Mouse (Mus musculus): ENCODE measurements at regions not wholly inside any gene's neighbourhood (a gene's known extent, or its start where the extent isn't known, plus 50 kb on each side); places are given as distances from the start of the nearest gene placed in this dataset.
"Not testable (repeated sequence)": the region's sequence is repeated elsewhere in the genome, so short reads cannot be mapped to it uniquely, and the experiment has no call there.

DNA sequence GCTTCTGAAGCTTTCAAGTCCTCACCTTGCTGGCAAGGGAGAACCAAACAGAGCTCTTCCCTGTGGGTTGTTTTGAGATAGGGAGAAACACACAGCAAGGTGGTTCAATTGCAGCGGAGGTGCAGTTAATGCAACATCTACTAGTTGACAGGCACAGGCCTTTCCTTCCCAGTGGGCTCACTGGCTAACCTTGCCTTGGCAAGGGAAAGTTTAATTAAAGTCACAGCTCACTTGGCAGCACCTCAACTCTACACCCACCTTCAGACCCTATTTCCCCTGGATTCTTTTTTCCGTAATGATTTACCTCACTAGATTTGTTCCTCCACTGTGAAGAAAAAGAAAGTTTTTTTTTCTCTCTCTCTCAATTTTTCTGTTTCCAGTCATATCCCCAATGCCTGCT lies 314.5 kb downstream of the Tlr4 start:
- ATAC-seq (ENCODE audit: insufficient number of reproducible peaks, low FRiP score, low TSS enrichment) = no peak

DNA sequence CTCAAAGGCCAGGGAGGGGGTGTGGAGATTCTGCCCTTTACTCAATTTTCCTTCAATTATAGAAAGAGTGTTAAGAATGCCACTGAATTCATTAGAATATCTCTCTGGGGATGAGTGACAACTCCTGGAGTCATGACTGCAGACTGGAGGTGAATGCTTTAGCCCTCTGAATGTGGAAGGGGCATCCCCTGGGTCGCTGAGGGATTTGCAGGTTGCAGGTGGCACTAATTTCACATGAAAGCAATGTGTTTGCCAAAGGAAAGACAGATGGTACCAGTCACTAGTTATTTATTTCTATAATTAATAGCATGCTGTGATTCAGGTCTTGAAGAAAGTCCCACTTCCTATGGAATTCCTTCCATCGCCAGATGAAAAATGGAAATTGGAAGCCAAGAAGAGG lies 321.1 kb downstream of the Tlr4 start:
- peak; percentile 87 for ATAC-seq (ENCODE audit: insufficient number of reproducible peaks, low FRiP score, low TSS enrichment)

DNA sequence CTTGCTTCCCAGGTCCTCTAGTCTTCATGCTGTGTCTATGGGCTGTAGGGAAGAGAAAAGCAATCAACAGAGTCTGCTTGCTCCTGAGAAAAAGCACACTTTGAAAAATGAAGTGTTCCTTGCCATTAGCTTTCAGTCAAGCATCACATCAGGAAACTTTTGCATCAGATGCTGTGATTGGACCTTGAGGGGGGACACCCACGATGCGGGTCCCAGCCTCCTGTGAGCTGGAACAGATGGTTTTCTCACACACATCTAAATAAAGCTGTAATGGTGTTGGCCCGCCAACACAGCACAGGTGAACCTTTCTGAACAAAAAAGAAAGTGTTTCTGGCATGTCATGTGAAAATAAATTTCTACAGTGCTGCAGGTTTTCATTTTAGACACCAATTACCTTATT lies 335.3 kb downstream of the Tlr4 start:
- ATAC-seq (ENCODE audit: insufficient number of reproducible peaks, low FRiP score, low TSS enrichment) = peak; percentile 86

GRCm38 (mm10) chr4:67167720-67168119 lies 340.3 kb downstream of the Tlr4 start:
- ATAC-seq (ENCODE audit: insufficient number of reproducible peaks, low FRiP score, low TSS enrichment) = no peak

DNA sequence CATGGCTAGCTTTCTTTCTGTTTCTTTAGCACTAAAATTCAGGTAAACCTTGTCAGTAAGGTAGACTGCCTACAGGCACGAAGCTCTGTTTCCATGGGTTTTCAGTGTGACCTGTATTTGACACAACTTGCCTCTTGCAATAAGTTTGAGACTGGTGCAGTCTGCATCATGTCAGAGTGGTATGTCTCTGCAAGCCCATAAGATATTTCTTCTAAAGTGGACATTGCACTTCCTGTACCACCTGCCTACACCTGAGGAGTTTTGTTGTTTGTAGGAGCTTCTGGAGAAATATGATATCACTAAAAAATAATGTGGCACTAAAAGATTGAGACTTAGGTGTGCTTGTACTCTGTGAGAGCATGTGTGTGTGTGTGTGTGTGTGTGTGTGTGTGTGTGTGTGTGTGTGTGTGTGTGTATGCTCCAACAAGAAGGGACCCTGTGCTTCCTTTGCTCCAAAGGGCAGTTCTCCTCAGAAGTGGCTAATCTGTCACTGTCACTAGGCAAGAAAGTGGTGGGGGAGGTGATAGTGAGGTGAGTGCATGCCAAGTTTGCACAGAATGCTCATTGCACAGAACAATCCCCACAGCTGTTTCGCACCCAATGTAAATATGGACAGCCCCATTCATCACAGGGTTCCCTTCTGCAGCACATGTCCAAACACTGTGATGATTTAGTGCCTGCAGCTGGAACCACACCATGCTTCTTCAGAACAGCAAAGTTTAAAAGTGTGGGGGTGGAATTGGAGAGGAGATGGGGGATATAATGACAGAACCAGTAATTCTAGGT lies 360.5 kb downstream of the Tlr4 start:
- no peak for ATAC-seq (ENCODE audit: insufficient number of reproducible peaks, low FRiP score, low TSS enrichment)

DNA sequence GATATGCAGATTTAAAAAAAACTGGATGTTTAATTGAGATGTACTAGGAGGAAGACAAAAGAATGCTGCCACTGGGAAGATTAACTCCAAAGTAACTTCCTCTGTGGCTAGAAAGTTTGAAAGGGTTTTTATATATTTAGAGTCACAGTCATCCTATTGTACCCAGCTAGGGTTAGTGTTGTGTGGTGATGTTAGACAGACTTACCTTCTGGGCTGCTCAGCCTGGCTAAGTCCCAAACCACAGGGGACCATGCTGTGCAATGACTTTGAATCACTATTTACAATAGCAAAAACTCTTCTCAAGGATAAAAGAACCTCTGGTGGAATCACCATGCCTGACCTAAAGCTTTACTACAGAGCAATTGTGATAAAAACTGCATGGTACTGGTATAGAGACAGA lies 363.2 kb downstream of the Tlr4 start:
- ATAC-seq (ENCODE audit: insufficient number of reproducible peaks, low FRiP score, low TSS enrichment) = no peak

DNA sequence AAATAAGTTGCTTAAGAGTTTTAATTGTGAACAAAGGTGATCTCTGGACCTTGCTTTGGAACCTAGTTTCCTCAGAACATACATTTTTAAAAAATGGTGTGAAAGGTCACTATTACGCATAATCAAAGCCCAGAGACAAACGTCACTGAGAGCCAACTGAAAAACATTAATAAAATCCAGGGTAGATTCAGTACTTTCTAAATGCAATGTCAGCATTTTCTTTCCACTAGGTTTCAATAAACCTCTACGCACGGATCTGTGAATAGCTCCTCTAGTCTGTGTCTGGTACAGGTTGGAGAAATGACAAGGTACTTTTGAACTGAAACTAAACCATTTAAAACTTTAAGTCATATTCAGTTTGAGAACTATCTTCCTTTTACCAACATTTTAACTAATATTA lies 367.0 kb downstream of the Tlr4 start:
- no peak for ATAC-seq (ENCODE audit: insufficient number of reproducible peaks, low FRiP score, low TSS enrichment)

GRCm38 (mm10) chr4:67196907-67197306 lies 369.5 kb downstream of the Tlr4 start:
- no peak for ATAC-seq (ENCODE audit: insufficient number of reproducible peaks, low FRiP score, low TSS enrichment)

- not testable (repeated sequence) for ATAC-seq (ENCODE audit: insufficient number of reproducible peaks, low FRiP score, low TSS enrichment)
Observed at GRCm38 (mm10) chr4:67208406-67208805, 381.0 kb downstream of the Tlr4 start.

GRCm38 (mm10) chr4:67213363-67213762 lies 386.0 kb downstream of the Tlr4 start:
- no peak for ATAC-seq (ENCODE audit: insufficient number of reproducible peaks, low FRiP score, low TSS enrichment)

- ATAC-seq (ENCODE audit: insufficient number of reproducible peaks, low FRiP score, low TSS enrichment) = no peak
Observed at GRCm38 (mm10) chr4:67224533-67224932, 397.1 kb downstream of the Tlr4 start.

- no peak for ATAC-seq (ENCODE audit: insufficient number of reproducible peaks, low FRiP score, low TSS enrichment)
Observed at GRCm38 (mm10) chr4:67229214-67229613, 401.8 kb downstream of the Tlr4 start.

DNA sequence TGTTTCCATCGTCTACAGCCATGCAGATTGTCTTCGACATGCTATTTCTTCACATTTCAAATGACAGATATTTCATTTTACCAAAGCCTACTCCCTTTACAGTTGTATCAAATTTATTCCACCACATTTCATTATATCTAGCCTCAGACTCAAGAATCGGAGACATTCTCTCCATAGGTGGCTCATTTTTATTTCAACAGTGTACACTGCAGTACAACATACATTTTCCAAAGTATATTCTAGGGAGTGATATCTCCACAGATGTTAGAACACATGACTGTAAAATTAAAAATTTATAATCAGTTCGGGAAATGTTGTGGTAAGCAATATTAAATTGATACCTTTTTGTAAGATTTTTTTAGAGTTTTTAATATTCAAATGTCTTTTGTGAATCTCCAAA lies 446.2 kb downstream of the Tlr4 start:
- no peak for ATAC-seq (ENCODE audit: insufficient number of reproducible peaks, low FRiP score, low TSS enrichment)

GRCm38 (mm10) chr4:67301020-67301419 lies 473.6 kb downstream of the Tlr4 start:
- ATAC-seq (ENCODE audit: insufficient number of reproducible peaks, low FRiP score, low TSS enrichment) = no peak

DNA sequence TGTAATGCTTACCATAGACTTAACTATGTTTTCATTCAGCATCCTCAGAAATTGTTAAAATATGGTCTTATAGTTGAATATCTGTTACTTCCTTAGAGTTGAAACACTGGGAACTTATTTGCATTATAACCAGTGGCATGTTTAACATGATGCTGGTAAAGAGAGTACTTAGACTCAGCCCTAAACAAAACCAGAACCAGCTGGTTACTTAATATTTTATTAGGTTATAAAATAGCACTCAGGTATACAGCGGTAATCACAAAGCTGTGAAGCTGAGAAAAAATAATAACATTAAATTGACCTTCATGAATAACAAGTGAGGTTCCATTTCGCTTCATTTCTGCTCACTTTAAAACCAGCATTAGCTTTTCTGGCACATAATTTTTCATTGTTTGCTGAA lies 474.4 kb downstream of the Tlr4 start:
- ATAC-seq (ENCODE audit: insufficient number of reproducible peaks, low FRiP score, low TSS enrichment) = no peak

- ATAC-seq (ENCODE audit: insufficient number of reproducible peaks, low FRiP score, low TSS enrichment) = not testable (repeated sequence)
Observed at GRCm38 (mm10) chr4:67320098-67320497, 492.7 kb downstream of the Tlr4 start.
